Mouse (Mus musculus): ENCODE results near the gene Hist1h4j.

Gene Hist1h4j

GRCm38 (mm10) chr13:21782361-21783254 lies 47.7 kb downstream of the Hist1h4j start:
- peak; percentile 40 for DNase-seq

DNA sequence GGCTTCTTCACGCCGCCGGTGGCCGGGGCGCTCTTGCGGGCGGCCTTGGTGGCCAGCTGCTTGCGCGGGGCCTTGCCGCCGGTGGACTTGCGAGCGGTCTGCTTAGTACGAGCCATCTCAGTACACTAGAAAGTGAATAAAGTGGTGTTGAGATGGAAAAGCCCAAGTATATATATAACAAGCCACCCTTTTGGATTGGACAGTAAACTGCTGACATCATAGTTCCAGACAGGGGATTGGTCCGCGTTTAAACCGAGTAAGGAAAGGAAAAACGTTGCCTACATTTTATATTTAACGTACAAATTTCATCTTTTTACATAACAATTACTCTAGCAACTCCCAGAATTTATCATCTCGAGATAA lies 48.4 kb downstream of the Hist1h4j start, which contains the start of gene Hist1h3i:
TSS of gene Hist1h3i (minus strand) at position 116 of the 363 bp plus-strand sequence.
- peak; percentile 65 for DNase-seq

DNA sequence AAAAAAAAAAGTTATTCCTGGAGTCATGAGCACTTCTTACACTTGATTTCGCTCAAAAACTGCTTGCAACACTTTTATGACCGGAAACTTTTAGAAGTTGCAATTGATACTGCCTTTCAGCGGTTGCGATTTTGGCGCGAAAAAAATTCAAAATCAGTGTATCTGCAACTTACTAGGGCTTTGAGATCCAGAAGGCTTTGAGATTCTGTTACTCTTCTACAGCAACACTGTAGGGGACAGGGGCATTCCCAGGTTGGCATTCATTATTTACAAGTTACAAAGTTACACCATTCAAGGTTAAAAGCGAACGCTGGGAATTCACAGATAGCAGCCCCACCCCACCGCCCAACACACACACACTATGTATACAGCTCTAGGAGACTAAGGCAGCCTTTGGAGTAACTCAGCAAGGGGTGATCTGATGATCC lies 48.9 kb downstream of the Hist1h4j start:
- no peak for DNase-seq

DNA sequence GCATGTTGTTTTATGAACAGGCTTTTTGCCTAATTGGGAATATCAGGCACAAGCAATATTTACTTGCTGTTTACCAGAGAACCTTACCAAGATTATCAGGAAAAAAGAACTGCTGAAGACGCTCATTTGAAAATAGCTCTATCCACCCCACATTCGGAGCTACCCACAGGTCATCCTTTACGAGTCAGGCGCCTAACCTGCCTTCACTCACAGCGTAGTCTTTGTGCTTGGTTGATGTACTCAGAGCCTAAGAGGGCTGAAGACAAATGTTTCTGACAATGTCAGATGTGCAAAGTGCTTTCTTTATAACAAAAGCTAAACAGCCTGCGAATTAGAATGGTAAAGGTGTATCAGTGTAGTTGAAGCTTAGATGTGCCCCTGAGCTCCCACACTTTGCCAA lies 49.4 kb downstream of the Hist1h4j start:
- no peak for DNase-seq

All from cerebellum, adult 8-10 months (tissue).